Mouse (Mus musculus) hindbrain, embryonic 12.5 days (tissue): ENCODE measurements around the gene Zc3h7a. TPM values are rescaled to one million over a fixed set of nuclear protein-coding genes. Genes with fewer than 3 reads are reported as not detected.
"Not testable (repeated sequence)": the region's sequence is repeated elsewhere in the genome, so short reads cannot be mapped to it uniquely, and the experiment has no call there.

Source experiments
- ATAC-seq: fragments of 200-750 bp; cut with Nextera tagmentation; 2 replicates; pipeline ENCODE4 v1.8.0; 2017; ENCODE audit warnings: moderate TSS enrichment; ENCODE audit not compliant: low FRiP score
- H3K27ac ChIP-seq: fragments of 300-500 bp; sonication (generic); 2 replicates; pipeline ENCODE4 v1.5.1; 2016; ENCODE audit warnings: mild to moderate bottlenecking
- H3K27me3 ChIP-seq: fragments of 300-500 bp; sonication (generic); 2 replicates; pipeline ENCODE4 v1.6.1; 2016; ENCODE audit warnings: mild to moderate bottlenecking
- H3K36me3 ChIP-seq: fragments of 300-500 bp; sonication (generic); 2 replicates; pipeline ENCODE4 v1.6.1; 2016; ENCODE audit warnings: mild to moderate bottlenecking
- H3K4me1 ChIP-seq: fragments of 300-500 bp; sonication (generic); 2 replicates; pipeline ENCODE4 v1.6.1; 2016
- H3K4me2 ChIP-seq: fragments of 300-500 bp; sonication (generic); replicated peaks from 2 replicates; pipeline ENCODE4 v1.6.1; 2016; ENCODE audit warnings: mild to moderate bottlenecking
- H3K4me3 ChIP-seq: fragments of 300-500 bp; sonication (generic); 2 replicates; pipeline ENCODE4 v1.5.1; 2016; ENCODE audit warnings: mild to moderate bottlenecking
- H3K9ac ChIP-seq: fragments of 300-500 bp; sonication (generic); 2 replicates; pipeline ENCODE4 v1.6.1; 2016; ENCODE audit warnings: mild to moderate bottlenecking, moderate library complexity
- H3K9me3 ChIP-seq: fragments of 300-500 bp; sonication (generic); replicated peaks from 2 replicates; pipeline ENCODE4 v1.6.1; 2016; ENCODE audit warnings: mild to moderate bottlenecking
- WGBS: fragments of 180-500 bp; shearing (Covaris S2); methylation state at CpG from one replicate; pipeline ENCODE4 v1.1.7; 2016; 5-methylcytosine and 5-hydroxymethylcytosine counted together
- polyA plus RNA-seq: library from polyadenylated mRNA; unstranded; fragments of >200 nt; fragmentation: Nextera tagmentation; extraction: Ambion mirVana; gene quantifications from 2 replicates; pipeline ENCODE4 v1.2.1, GENCODE M21; 2016

Gene Zc3h7a
- polyA plus RNA-seq, 1 experiment from 2014 or later, result 118 TPM

GRCm38 (mm10) chr16:11176884-11177244 lies 671 bp upstream of the Zc3h7a start:
- peak overlapping the region; percentile 80 for H3K4me2 ChIP-seq
- 5% methylated on average over 4 of the region's 4 CpGs for WGBS
- ATAC-seq, result no peak
- peaks cover 10% of the 10 kb centered on the region for H3K4me1 ChIP-seq
- no peaks in the 10 kb centered on the region for H3K9me3 ChIP-seq
- H3K4me3 ChIP-seq, result peak overlapping the region; percentile 86
- H3K36me3 ChIP-seq, result no peaks in the 10 kb centered on the region
- peak overlapping the region; percentile 89 for H3K9ac ChIP-seq
- no peak overlapping the region; the same call in 1 of the 2 replicates for H3K27ac ChIP-seq
- 0 out of 2 replicates have a peak, but pooled peaks cover 2% of the 10 kb centered on the region for H3K27me3 ChIP-seq

GRCm38 (mm10) chr16:11175489-11176207 lies 545 bp downstream of the Zc3h7a start:
- H3K27me3 ChIP-seq, result 0 out of 2 replicates have a peak, but pooled peaks cover 2% of the 10 kb centered on the region
- peak overlapping the region; percentile 80 for H3K4me2 ChIP-seq
- no peaks in the 10 kb centered on the region for H3K36me3 ChIP-seq
- peak; percentile 76 for ATAC-seq
- H3K4me3 ChIP-seq, result peak overlapping the region; percentile 86
- H3K4me1 ChIP-seq, result peaks cover 10% of the 10 kb centered on the region
- peak overlapping the region; percentile 89 for H3K9ac ChIP-seq
- H3K27ac ChIP-seq, result peak overlapping the region; percentile 91
- no peaks in the 10 kb centered on the region for H3K9me3 ChIP-seq
- WGBS, result 2% methylated on average over 70 of the region's 72 CpGs

GRCm38 (mm10) chr16:11175100-11175488 lies 1.1 kb downstream of the Zc3h7a start:
- no peak for ATAC-seq
- peak overlapping the region; percentile 86 for H3K4me3 ChIP-seq
- 0 out of 2 replicates have a peak, but pooled peaks cover 2% of the 10 kb centered on the region for H3K27me3 ChIP-seq
- no peaks in the 10 kb centered on the region for H3K9me3 ChIP-seq
- H3K4me2 ChIP-seq, result peak overlapping the region; percentile 80
- peaks cover 10% of the 10 kb centered on the region for H3K4me1 ChIP-seq
- no peaks in the 10 kb centered on the region for H3K36me3 ChIP-seq
- peak overlapping the region; percentile 91 for H3K27ac ChIP-seq
- WGBS, result 10% methylated on average over 9 of the region's 9 CpGs
- H3K9ac ChIP-seq, result peak overlapping the region; percentile 89

- WGBS, result 8% methylated on average over 10 of the region's 10 CpGs
These were observed 1.5 kb downstream of the Zc3h7a start for GRCm38 (mm10) chr16:11174671-11175081.

GRCm38 (mm10) chr16:11171679-11172078 lies 4.5 kb downstream of the Zc3h7a start:
- 88% methylated on average over 6 of the region's 6 CpGs for WGBS
- Histone ChIP-seq H3K4me2 (no peak overlapping the region), H3K36me3 (no peaks in the 10 kb centered on the region), H3K4me1 (peaks cover 7% of the 10 kb centered on the region), H3K9me3 (no peaks in the 10 kb centered on the region), H3K4me3 (no peak overlapping the region), H3K9ac (no peak overlapping the region), H3K27ac (no peak overlapping the region), H3K27me3 (no peaks in the 10 kb centered on the region)
- no peak for ATAC-seq

More at GRCm38 (mm10) chr16:11174671-11175081, 1.5 kb downstream of the Zc3h7a start:
- Histone ChIP-seq H3K27ac (no peak overlapping the region), H3K4me1 (peaks cover 10% of the 10 kb centered on the region), H3K4me2 (peak overlapping the region; percentile 80), H3K9me3 (no peaks in the 10 kb centered on the region), H3K36me3 (no peaks in the 10 kb centered on the region), H3K27me3 (0 out of 2 replicates have a peak, but pooled peaks cover 2% of the 10 kb centered on the region), H3K4me3 (peak overlapping the region; percentile 86), H3K9ac (peak overlapping the region; percentile 89; the same call in 1 of the 2 replicates)
- ATAC-seq, result no peak

GRCm38 (mm10) chr16:11166431-11166830 lies 9.8 kb downstream of the Zc3h7a start:
- Histone ChIP-seq H3K36me3 (peaks cover 16% of the 10 kb centered on the region), H3K9me3 (no peaks in the 10 kb centered on the region), H3K27ac (no peak overlapping the region), H3K4me1 (no peaks in the 10 kb centered on the region), H3K4me3 (no peak overlapping the region), H3K27me3 (no peaks in the 10 kb centered on the region), H3K4me2 (no peak overlapping the region), H3K9ac (no peak overlapping the region)
- no peak for ATAC-seq
- WGBS, result 87% methylated on average over 2 of the region's 2 CpGs

- Histone ChIP-seq H3K36me3 (peaks cover 23% of the 10 kb centered on the region), H3K4me3 (no peak overlapping the region), H3K9me3 (no peaks in the 10 kb centered on the region), H3K27ac (no peak overlapping the region), H3K27me3 (no peaks in the 10 kb centered on the region), H3K4me2 (no peak overlapping the region), H3K9ac (no peak overlapping the region), H3K4me1 (no peaks in the 10 kb centered on the region)
- ATAC-seq, result no peak
- 73% methylated on average over 3 of the region's 3 CpGs for WGBS
These were observed 11.4 kb downstream of the Zc3h7a start for GRCm38 (mm10) chr16:11164695-11165255.

- not testable (repeated sequence) for H3K9ac ChIP-seq, H3K4me1 ChIP-seq, H3K4me3 ChIP-seq, ATAC-seq, H3K9me3 ChIP-seq, H3K27me3 ChIP-seq, H3K4me2 ChIP-seq, H3K27ac ChIP-seq
- peaks cover 71% of the 10 kb centered on the region for H3K36me3 ChIP-seq
- WGBS, result 75% methylated on average over 1 of the region's 3 CpGs
These were observed 18.5 kb downstream of the Zc3h7a start for GRCm38 (mm10) chr16:11157721-11158120.

GRCm38 (mm10) chr16:11154500-11154899 lies 21.7 kb downstream of the Zc3h7a start:
- H3K4me2 ChIP-seq, result no peak overlapping the region
- H3K9ac ChIP-seq, result no peak overlapping the region
- H3K27me3 ChIP-seq, result no peaks in the 10 kb centered on the region
- no peak overlapping the region for H3K27ac ChIP-seq
- no peak for ATAC-seq
- H3K4me3 ChIP-seq, result no peak overlapping the region
- no peaks in the 10 kb centered on the region for H3K9me3 ChIP-seq
- H3K4me1 ChIP-seq, result no peaks in the 10 kb centered on the region
- peaks cover 64% of the 10 kb centered on the region for H3K36me3 ChIP-seq

- not testable (repeated sequence) for ATAC-seq, H3K27me3 ChIP-seq, H3K4me2 ChIP-seq, H3K9ac ChIP-seq, H3K9me3 ChIP-seq, H3K4me3 ChIP-seq, H3K4me1 ChIP-seq, H3K27ac ChIP-seq
- WGBS, result 18% methylated on average over 56 of the region's 56 CpGs
- peaks cover 63% of the 10 kb centered on the region for H3K36me3 ChIP-seq
These were observed 32.3 kb downstream of the Zc3h7a start for GRCm38 (mm10) chr16:11143706-11144483.

GRCm38 (mm10) chr16:11134348-11135344 lies 41.5 kb downstream of the Zc3h7a start, which contains the start of gene Txndc11:
Gene Txndc11 (minus strand): TSS chr16:11134650.
- peak within 1 kb of the TSS; percentile 87 for H3K4me3 ChIP-seq
- peaks cover 29% of the 10 kb centered on the region for H3K4me1 ChIP-seq
- WGBS, result under 1% methylated on average over 66 of the region's 80 CpGs
- no peaks in the 10 kb centered on the region for H3K9me3 ChIP-seq
- ATAC-seq, result peak; percentile 99
- peak within 1 kb of the TSS; percentile 89 for H3K27ac ChIP-seq
- no peaks in the 10 kb centered on the region for H3K27me3 ChIP-seq
- H3K9ac ChIP-seq, result peak within 1 kb of the TSS; percentile 92
- H3K36me3 ChIP-seq, result peaks cover 27% of the 10 kb centered on the region
- H3K4me2 ChIP-seq, result peak within 1 kb of the TSS; percentile 76
